Mouse (Mus musculus): ENCODE results near the gene Duxbl1. TPM values are rescaled to one million over a fixed set of nuclear protein-coding genes. Genes with fewer than 3 reads are reported as not detected.
"Not testable (repeated sequence)": the region's sequence is repeated elsewhere in the genome, so short reads cannot be mapped to it uniquely, and the experiment has no call there.

The Duxbl1 gene
- polyA plus RNA-seq, 1 experiment from 2014 or later = 6.7 TPM

- WGBS = no CpG with 5 or more reads among the region's 6 CpGs
Measured at GRCm38 (mm10) chr14:26022831-26023230, 44.5 kb downstream of the Duxbl1 start.

GRCm38 (mm10) chr14:26025653-26026052 is 47.3 kb downstream of the Duxbl1 start:
- not testable (repeated sequence) for H3K27ac ChIP-seq (ENCODE audit: low read length); H3K9ac ChIP-seq (replicated peaks; ENCODE audit: low read depth, low read length); H3K9me3 ChIP-seq (ENCODE audit: control insufficient read depth, low read length); H3K4me1 ChIP-seq (replicated peaks; ENCODE audit: control insufficient read depth, insufficient read depth, low read length); ATAC-seq; H3K4me2 ChIP-seq (ENCODE audit: low read length); H3K36me3 ChIP-seq (ENCODE audit: control insufficient read depth, insufficient read depth); H3K4me3 ChIP-seq (replicated peaks; ENCODE audit: low read length); H3K27me3 ChIP-seq (replicated peaks; ENCODE audit: control insufficient read depth, insufficient read depth, low read length)
- WGBS = no CpG with 5 or more reads among the region's 12 CpGs

More at GRCm38 (mm10) chr14:26022831-26023230, 44.5 kb downstream of the Duxbl1 start:
- not testable (repeated sequence) for H3K4me3 ChIP-seq (replicated peaks; ENCODE audit: low read length); H3K27ac ChIP-seq (ENCODE audit: low read length); H3K36me3 ChIP-seq (ENCODE audit: control insufficient read depth, insufficient read depth); H3K4me1 ChIP-seq (replicated peaks; ENCODE audit: control insufficient read depth, insufficient read depth, low read length); H3K27me3 ChIP-seq (replicated peaks; ENCODE audit: control insufficient read depth, insufficient read depth, low read length); H3K4me2 ChIP-seq (ENCODE audit: low read length); ATAC-seq; H3K9ac ChIP-seq (replicated peaks; ENCODE audit: low read depth, low read length); H3K9me3 ChIP-seq (ENCODE audit: control insufficient read depth, low read length)

- H3K4me3 ChIP-seq (replicated peaks; ENCODE audit: low read length); H3K36me3 ChIP-seq (ENCODE audit: control insufficient read depth, insufficient read depth); H3K27ac ChIP-seq (ENCODE audit: low read length); H3K9ac ChIP-seq (replicated peaks; ENCODE audit: low read depth, low read length); ATAC-seq; H3K27me3 ChIP-seq (replicated peaks; ENCODE audit: control insufficient read depth, insufficient read depth, low read length); H3K4me2 ChIP-seq (ENCODE audit: low read length); H3K4me1 ChIP-seq (replicated peaks; ENCODE audit: control insufficient read depth, insufficient read depth, low read length); H3K9me3 ChIP-seq (ENCODE audit: control insufficient read depth, low read length): not testable (repeated sequence)
- WGBS = no CpG with 5 or more reads among the region's 3 CpGs
Measured at GRCm38 (mm10) chr14:26034364-26034763, 56.0 kb downstream of the Duxbl1 start.

DNA sequence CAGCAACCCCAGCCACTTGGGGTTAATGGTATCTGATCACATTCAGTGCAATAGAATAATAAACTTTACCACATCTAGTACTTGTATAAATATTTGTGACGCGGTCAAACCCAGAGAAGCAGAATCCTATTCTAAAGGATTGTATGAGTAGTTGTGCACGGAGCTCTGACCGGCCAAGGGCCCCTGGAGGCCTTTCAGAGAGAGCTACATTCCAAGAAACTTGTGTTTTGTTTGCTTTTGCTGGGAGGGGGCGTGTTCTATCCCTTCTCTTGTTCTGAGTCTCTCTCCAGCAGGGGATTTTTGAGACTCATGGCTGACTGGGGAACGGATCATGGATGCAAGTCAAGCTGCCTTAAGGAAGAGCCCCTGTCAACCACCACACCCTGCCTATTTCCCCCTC is 57.1 kb downstream of the Duxbl1 start:
- H3K9ac ChIP-seq (replicated peaks; ENCODE audit: low read depth, low read length); H3K36me3 ChIP-seq (ENCODE audit: control insufficient read depth, insufficient read depth); ATAC-seq; H3K27ac ChIP-seq (ENCODE audit: low read length); H3K4me3 ChIP-seq (replicated peaks; ENCODE audit: low read length); H3K4me2 ChIP-seq (ENCODE audit: low read length); H3K27me3 ChIP-seq (replicated peaks; ENCODE audit: control insufficient read depth, insufficient read depth, low read length); H3K9me3 ChIP-seq (ENCODE audit: control insufficient read depth, low read length); H3K4me1 ChIP-seq (replicated peaks; ENCODE audit: control insufficient read depth, insufficient read depth, low read length): not testable (repeated sequence)
- no CpG with 5 or more reads among the region's 6 CpGs for WGBS

Other genes with a start within 250 kb of the Duxbl1 start
- 10.4 and 13.7 TPM in 2 replicates for gene Zcchc24, start 209.5 kb upstream of the Duxbl1 start, polyA plus RNA-seq (2015; fragmentation: Nextera tagmentation; extraction: Ambion mirVana)
- 2.0 and 2.6 TPM in 2 replicates for gene Anxa11, start 136.4 kb upstream of the Duxbl1 start, polyA plus RNA-seq (2015; fragmentation: Nextera tagmentation; extraction: Ambion mirVana)
- not detected in 2 replicates for gene Plac9a, start 75.5 kb upstream of the Duxbl1 start, polyA plus RNA-seq (2015; fragmentation: Nextera tagmentation; extraction: Ambion mirVana)
- 2.9 and 3.9 TPM in 2 replicates for gene Tmem254a, start 50.9 kb upstream of the Duxbl1 start, polyA plus RNA-seq (2015; fragmentation: Nextera tagmentation; extraction: Ambion mirVana)
- not detected in 2 replicates for gene Cphx1, start 40.3 kb upstream of the Duxbl1 start, polyA plus RNA-seq (2015; fragmentation: Nextera tagmentation; extraction: Ambion mirVana)
- gene Gm9780, start 64.1 kb downstream of the Duxbl1 start, polyA plus RNA-seq (2015; fragmentation: Nextera tagmentation; extraction: Ambion mirVana) = 8.4 and 9.3 TPM in 2 replicates
- gene Tmem254c, start 88.8 kb downstream of the Duxbl1 start, polyA plus RNA-seq (2015; fragmentation: Nextera tagmentation; extraction: Ambion mirVana) = 10.6 and 17.5 TPM in 2 replicates
- gene Cphx2, start 102.9 kb downstream of the Duxbl1 start, polyA plus RNA-seq (2015; fragmentation: Nextera tagmentation; extraction: Ambion mirVana) = not detected in 2 replicates
- gene Cphx3, start 103.7 kb downstream of the Duxbl1 start, polyA plus RNA-seq (2015; fragmentation: Nextera tagmentation; extraction: Ambion mirVana) = not detected in 2 replicates
- not detected in 2 replicates for gene Duxbl2, start 139.8 kb downstream of the Duxbl1 start, polyA plus RNA-seq (2015; fragmentation: Nextera tagmentation; extraction: Ambion mirVana)
- gene Plac9b, start 203.9 kb downstream of the Duxbl1 start, polyA plus RNA-seq (2015; fragmentation: Nextera tagmentation; extraction: Ambion mirVana) = 5.2 and 7.4 TPM in 2 replicates
- gene Tmem254b, start 228.5 kb downstream of the Duxbl1 start, polyA plus RNA-seq (2015; fragmentation: Nextera tagmentation; extraction: Ambion mirVana) = 18.0 and 23.1 TPM in 2 replicates

All from forebrain, embryonic 16.5 days (tissue).